Mouse (Mus musculus) cerebellum, adult 2 months (tissue): Measurements from ENCODE around the gene Vti1b.

Source experiments
- CTCF ChIP-seq: fragments of 200-500 bp; IDR thresholded peaks from 2 replicates; pipeline ENCODE4 v1.5.1; 2011; ENCODE audit warnings: low read depth, mild to moderate bottlenecking, control low read depth, low read length, moderate library complexity, borderline replicate concordance; ENCODE audit not compliant: insufficient read depth
- POLR2A ChIP-seq: fragments of 200-500 bp; IDR thresholded peaks from 2 replicates; pipeline ENCODE4 v1.6.1; 2011; ENCODE audit warnings: low read length, control low read depth, borderline replicate concordance; ENCODE audit not compliant: insufficient read depth

- no peak for TF ChIP-seq POLR2A
- peak; percentile 68; the same call in 1 of the 2 replicates for TF ChIP-seq CTCF
Measured at GRCm38 (mm10) chr12:79193441-79193840, 21.0 kb upstream of the Vti1b start.
